Mouse (Mus musculus) large intestine, adult 2 months (tissue): ENCODE data around the gene Gm8127. TPM values are rescaled to one million over a fixed set of nuclear protein-coding genes. Genes with fewer than 3 reads are reported as not detected.
"Not testable (repeated sequence)": the region's sequence is repeated elsewhere in the genome, so short reads cannot be mapped to it uniquely, and the experiment has no call there.

Experiments used
- DNase-seq: peaks from one replicate; pipeline ENCODE4 v3.0.0-alpha.2; 2012; ENCODE audit warnings: low read depth, low spot score
- WGBS: fragments of 180-500 bp; shearing (Covaris S2); methylation state at CpG from one replicate; pipeline ENCODE4 v1.1.7; 2018; 5-methylcytosine and 5-hydroxymethylcytosine counted together
- polyA plus RNA-seq: library from polyadenylated mRNA; depleted of rRNA; stranded (reverse); fragments of >200 nt; gene quantifications from 2 replicates; pipeline ENCODE4 v1.2.3, GENCODE M21; 2012; rRNA removed

Gm8127 gene
- polyA plus RNA-seq = not detected in 2 replicates

DNA sequence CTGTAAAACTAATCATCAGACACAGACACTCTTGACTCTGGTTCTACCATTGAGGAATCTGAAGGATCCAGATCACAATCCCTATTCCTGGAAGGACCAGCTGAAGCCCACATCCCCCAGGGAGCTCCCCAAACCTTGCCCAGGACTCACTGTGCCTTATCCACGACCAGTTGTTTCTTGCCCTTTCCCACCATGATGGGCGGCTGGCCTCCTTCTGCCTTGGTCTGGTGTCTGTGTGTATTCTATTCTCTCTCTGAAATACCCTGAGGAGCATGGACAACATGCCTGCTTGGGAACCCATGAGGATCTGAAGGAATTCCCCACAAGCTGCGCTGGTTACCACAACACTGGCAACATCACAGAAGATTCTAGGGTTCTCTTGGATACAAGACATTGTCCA is at the start of gene Gm8127:
Gene Gm8127 (minus strand): TSS at position 330 of the 400 bp plus-strand sequence.
- WGBS = 81% methylated on average over 3 of the region's 3 CpGs
- not testable (repeated sequence) for DNase-seq

GRCm38 (mm10) chr14:43337646-43338045 is 44.0 kb upstream of the Gm8127 start:
- WGBS = 36% methylated on average over 1 of the region's 1 CpGs
- not testable (repeated sequence) for DNase-seq

DNA sequence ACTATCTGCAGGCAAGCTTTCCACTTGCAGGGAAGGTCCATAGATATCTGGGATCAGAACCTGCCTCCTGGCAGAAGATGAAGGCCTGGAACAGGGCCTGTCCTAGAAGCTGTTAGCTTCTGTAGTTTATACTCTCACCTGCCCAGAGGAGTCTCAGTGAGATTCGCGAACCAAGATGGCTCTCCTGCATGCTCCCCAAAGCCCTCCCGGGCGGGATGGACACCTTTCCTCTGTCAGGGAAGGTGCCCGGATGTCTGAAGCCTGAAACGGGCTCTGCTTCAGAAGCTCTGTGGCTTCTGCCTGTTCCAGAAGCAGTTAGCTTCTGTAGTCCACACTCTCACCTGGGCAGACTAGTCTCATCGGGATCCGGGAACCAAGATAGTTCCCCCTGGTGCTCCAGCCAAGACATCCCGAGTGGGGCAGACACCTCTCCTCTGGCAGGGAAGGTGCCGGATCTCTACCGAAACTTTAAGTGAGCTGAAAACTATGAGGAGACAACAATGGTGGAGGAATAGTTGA is 37.8 kb upstream of the Gm8127 start:
- WGBS = 89% methylated on average over 11 of the region's 11 CpGs
- DNase-seq = not testable (repeated sequence)

DNA sequence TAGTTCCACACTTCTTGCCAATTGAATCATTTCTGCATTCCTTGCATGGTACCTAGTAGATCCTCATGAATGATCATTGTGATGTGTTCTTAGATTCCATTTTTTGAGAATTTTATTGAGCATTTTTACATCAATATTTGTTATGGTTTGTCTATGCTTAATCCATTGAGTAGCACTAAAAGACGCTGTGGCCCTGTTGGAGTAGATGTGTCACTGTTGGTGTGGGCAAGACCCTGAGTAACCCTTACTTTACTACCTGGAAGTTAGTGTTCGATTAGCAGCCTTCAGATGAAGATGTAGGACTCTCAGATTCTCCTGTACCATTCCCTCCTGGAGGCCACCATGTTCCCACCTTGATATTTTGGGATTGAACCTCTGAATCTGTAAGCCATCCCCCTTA is 35.0 kb upstream of the Gm8127 start:
- not testable (repeated sequence) for DNase-seq
- 51% methylated on average over 2 of the region's 2 CpGs for WGBS

GRCm38 (mm10) chr14:43319516-43319915 is 25.9 kb upstream of the Gm8127 start:
- not testable (repeated sequence) for DNase-seq

DNA sequence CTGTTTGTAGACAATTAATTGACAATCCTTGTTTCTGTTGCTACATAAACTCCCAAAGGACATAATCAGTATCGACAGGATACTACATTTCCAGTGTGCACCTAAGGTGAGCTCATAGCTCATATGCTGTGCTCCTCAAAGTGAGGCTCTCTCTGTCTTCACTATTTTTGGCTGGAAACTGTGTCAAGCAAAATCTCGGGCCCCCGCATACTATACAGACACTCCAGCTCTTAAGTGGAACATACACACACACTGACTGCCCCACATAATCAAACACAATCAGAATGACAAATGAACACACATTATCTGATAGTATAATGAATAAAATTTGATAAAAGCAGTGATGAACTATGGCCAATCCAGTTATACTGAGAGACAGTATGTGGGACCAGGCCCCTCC is 15.0 kb downstream of the Gm8127 start:
- 90% methylated on average over 3 of the region's 3 CpGs for WGBS
- DNase-seq = not testable (repeated sequence)

- 61% methylated on average over 4 of the region's 4 CpGs for WGBS
- DNase-seq = not testable (repeated sequence)
These were observed 15.5 kb downstream of the Gm8127 start for GRCm38 (mm10) chr14:43278146-43278545.

GRCm38 (mm10) chr14:43277468-43277867 is 16.2 kb downstream of the Gm8127 start:
- WGBS = 54% methylated on average over 2 of the region's 2 CpGs
- DNase-seq = not testable (repeated sequence)

DNA sequence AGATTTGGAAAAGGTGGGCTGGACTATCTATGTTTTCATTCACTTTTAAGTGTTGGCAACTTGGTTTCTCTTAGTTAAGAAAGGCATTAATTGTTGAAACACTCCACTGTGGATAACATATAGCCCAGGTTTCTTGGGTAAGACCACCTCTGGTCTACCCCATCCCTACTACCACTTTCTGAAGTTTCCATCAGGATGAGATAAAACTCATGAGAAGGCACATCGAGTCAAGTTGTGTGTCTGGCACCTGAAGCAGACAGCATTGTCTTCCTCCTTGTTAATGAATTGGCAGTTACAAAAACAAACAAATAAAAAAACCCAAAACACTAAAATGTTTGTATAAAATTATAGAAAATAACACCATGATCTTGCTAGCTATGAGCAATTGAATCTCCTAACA is 17.9 kb downstream of the Gm8127 start:
- WGBS = 67% methylated on average over 1 of the region's 1 CpGs

DNA sequence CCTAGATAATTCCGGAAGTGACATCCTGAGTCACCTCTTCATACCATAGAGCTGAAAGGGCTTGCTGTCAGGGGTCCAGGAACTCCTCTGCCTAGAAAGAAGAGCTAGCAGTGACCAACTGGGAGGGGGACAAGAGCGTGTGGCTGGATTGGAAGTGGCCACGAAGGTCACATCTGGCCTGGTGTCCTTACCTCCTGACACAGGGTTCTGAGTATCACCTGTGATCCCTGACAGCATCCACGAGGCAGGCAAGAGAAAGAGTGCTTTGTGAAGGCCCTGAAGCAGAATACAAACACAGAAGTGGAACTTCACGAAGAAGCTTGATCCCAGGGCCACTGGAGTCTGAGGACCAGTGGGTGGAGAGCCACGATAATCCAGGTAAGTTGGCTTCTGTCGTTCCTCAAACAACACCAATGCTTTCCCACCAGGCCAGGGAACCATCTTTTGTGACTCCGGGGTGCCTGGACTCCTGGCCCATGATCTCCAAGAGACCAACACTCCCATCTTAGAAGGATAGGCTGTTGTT is 18.6 kb downstream of the Gm8127 start, which contains the start of gene Gm9732:
Gene Gm9732 (plus strand): TSS at position 51 of the 526 bp plus-strand sequence.
- WGBS = 76% methylated on average over 8 of the region's 8 CpGs
- not testable (repeated sequence) for DNase-seq

More for the DNA sequence above, 17.9 kb downstream of the Gm8127 start:
- not testable (repeated sequence) for DNase-seq

GRCm38 (mm10) chr14:43273161-43273560 is 20.5 kb downstream of the Gm8127 start:
- 71% methylated on average over 1 of the region's 1 CpGs for WGBS
- not testable (repeated sequence) for DNase-seq

GRCm38 (mm10) chr14:43269211-43269610 is 24.4 kb downstream of the Gm8127 start:
- not testable (repeated sequence) for DNase-seq
- 83% methylated on average over 3 of the region's 3 CpGs for WGBS

DNA sequence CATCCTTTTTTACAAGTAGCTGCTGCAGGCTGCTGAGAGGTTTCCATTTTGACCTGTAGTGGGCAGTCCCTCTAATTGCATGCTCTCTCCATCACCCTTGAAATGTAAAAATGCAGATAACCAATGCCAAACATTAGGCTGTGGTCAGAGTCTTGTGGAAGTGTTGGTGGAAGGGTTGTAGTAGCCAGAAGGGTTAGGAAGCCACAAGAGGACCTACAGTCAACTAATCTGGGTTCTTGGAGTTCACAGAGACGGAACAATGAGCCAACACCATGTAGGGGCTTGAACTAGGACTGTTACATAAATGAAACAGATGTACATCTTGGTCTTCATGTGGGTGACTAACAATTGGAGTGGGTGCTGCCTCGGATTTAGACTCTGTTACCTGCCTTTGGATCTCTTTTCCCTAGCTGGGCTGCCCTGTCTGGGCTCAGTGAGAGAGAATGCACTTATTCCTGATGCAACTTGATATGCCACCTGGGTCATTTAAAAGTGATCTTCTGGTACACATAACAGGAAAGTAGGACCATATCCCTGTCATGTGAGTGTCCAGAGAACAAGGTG is 25.0 kb downstream of the Gm8127 start:
- WGBS = 23% methylated on average over 2 of the region's 2 CpGs
- not testable (repeated sequence) for DNase-seq

- 92% methylated on average over 3 of the region's 3 CpGs for WGBS
- not testable (repeated sequence) for DNase-seq
These were observed 30.2 kb downstream of the Gm8127 start for GRCm38 (mm10) chr14:43263421-43263820.

- WGBS = 87% methylated on average over 3 of the region's 4 CpGs
These were observed 35.3 kb downstream of the Gm8127 start, which contains the start of gene Gm8126 for GRCm38 (mm10) chr14:43258349-43258748. TSS of gene Gm8126 (plus strand) at chr14:43258649.

DNA sequence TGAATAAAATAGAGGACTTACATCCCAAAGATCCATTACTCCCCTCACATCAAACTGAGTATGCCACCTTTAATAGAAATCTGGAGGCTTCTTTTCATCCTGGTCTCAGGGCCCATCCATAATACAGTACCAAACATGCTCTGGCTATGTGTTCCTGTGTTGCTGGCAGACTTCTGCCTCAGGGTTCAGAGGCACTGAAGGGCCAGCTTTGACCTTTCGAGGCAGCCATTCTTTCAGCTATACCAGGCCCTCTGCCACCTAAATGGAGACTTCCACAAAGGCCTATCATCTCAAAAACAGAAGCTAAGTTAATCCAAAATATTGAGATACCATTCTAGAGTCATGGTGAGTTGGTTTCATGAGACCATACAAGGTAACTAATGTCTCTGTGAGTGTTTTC is 37.1 kb downstream of the Gm8127 start:
- WGBS = 69% methylated on average over 1 of the region's 1 CpGs
- DNase-seq = not testable (repeated sequence)

More at GRCm38 (mm10) chr14:43258349-43258748, 35.3 kb downstream of the Gm8127 start, which contains the start of gene Gm8126:
- DNase-seq = not testable (repeated sequence)

DNA sequence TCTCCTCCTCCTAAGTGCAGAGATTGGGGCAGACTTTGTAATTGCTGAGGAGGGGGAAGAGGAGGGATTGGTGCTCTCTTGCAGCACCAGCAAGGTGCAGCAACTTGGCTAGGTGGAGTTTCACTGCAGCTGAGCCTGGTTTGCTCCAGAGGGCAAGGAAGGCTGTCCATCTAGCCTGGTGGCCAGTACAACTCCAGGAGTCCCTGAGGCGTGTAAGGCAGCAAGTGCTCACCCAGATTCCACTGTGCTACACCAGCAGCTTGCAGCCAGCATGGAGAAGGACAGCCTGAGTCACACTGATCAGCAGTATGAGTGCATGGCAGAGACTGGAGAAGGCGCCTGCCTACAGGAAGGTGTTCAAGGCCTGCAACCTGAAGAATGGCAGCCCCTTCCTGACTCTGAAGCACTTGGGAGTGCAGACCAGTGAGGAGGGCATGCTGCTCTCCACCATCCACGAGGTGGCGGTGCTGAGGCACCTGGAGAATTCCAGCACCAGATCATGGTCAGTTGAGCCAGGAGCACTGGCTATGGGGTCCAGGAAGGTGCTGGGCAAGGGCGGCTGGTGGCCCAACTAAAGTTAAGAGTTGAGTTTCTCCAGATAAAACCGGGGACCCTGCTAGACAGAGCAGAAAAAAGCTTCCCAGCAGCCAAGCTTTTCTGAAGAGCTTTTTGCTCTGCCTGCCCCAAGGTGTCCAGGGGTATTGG is 42.9 kb downstream of the Gm8127 start:
- not testable (repeated sequence) for DNase-seq
- 24% methylated on average over 5 of the region's 6 CpGs for WGBS

- 28% methylated on average over 10 of the region's 12 CpGs for WGBS
- not testable (repeated sequence) for DNase-seq
These were observed 43.9 kb downstream of the Gm8127 start for GRCm38 (mm10) chr14:43249611-43250170.
